Mouse (Mus musculus): Measurements from ENCODE around the gene Nol11.

GRCm38 (mm10) chr11:107201773-107202172, 12.6 kb upstream of the Nol11 start:
- TF ChIP-seq CTCF (IDR thresholded peaks at IDR 0.05; ENCODE audit: low read depth, low read length) (no peak), POLR2AphosphoS5 (IDR thresholded peaks at IDR 0.05; ENCODE audit: insufficient replicate concordance, low read depth, low read length) (no peak)

All from G1E (cell line).